In genomic region chr10:19599331-19600092, GRCm38 (mm10) we compare ENCODE assay signal across 24 mouse cellular contexts. TPM values are rescaled to one million over a fixed set of nuclear protein-coding genes. Genes with fewer than 3 reads are reported as not detected.
DNase-seq lines count a peak whose midpoint lies in the region; ATAC-seq and TF ChIP-seq lines count a peak whose summit lies in the region.
"Had no signal": no experiment of that assay in that cellular context is flagged by ENCODE, and none has a peak within 500 bp of the region (broad histone marks: within the 10 kb centered on the region; RNA-seq: fewer than 3 reads in every experiment).

No protein-coding gene starts in this region.

- no peak for TF ChIP-seq CTCF in midbrain, postnatal 0 days (IDR thresholded peaks at IDR 0.05)

- H3K9ac ChIP-seq in forebrain, embryonic 13.5 days, result no peak overlapping the region
- H3K9ac ChIP-seq in forebrain, embryonic 11.5 days (ENCODE audit: low read length), result no peak overlapping the region
- H3K9ac ChIP-seq in intestine, embryonic 16.5 days (ENCODE audit: low read depth, low read length), result no peak overlapping the region
- H3K9ac ChIP-seq in intestine, embryonic 15.5 days, result no peak overlapping the region
- no peak overlapping the region for H3K9ac ChIP-seq in midbrain, embryonic 12.5 days (replicated peaks)
- H3K9ac ChIP-seq in midbrain, postnatal 0 days (replicated peaks; ENCODE audit: low read length, poor library complexity, severe bottlenecking), result no peak overlapping the region

- H3K4me1 ChIP-seq in forebrain, embryonic 13.5 days, result 0 out of 2 replicates have a peak, but pooled peaks cover 6% of the 10 kb centered on the region
- no peaks in the 10 kb centered on the region for H3K4me1 ChIP-seq in forebrain, embryonic 11.5 days (replicated peaks; ENCODE audit: control insufficient read depth, insufficient read depth, low read length)
- H3K4me1 ChIP-seq in intestine, embryonic 16.5 days (ENCODE audit: control insufficient read depth, insufficient read depth, low read length), result peaks cover 5% of the 10 kb centered on the region
- H3K4me1 ChIP-seq in intestine, embryonic 15.5 days (replicated peaks), result 0 out of 2 replicates have a peak, but pooled peaks cover 16% of the 10 kb centered on the region
- no peaks in the 10 kb centered on the region for H3K4me1 ChIP-seq in midbrain, embryonic 12.5 days
- H3K4me1 ChIP-seq in midbrain, postnatal 0 days (ENCODE audit: insufficient read depth, low read length), result no peaks in the 10 kb centered on the region

- no peak overlapping the region for H3K4me2 ChIP-seq in forebrain, embryonic 13.5 days
- H3K4me2 ChIP-seq in forebrain, embryonic 11.5 days (ENCODE audit: low read depth, low read length, severe bottlenecking), result no peak overlapping the region
- no peak overlapping the region for H3K4me2 ChIP-seq in intestine, embryonic 16.5 days (ENCODE audit: low read depth, low read length)
- H3K4me2 ChIP-seq in intestine, embryonic 15.5 days (replicated peaks), result no peak overlapping the region
- no peak overlapping the region for H3K4me2 ChIP-seq in midbrain, embryonic 12.5 days (replicated peaks)
- no peak overlapping the region for H3K4me2 ChIP-seq in midbrain, postnatal 0 days (ENCODE audit: low read depth, low read length, poor library complexity, severe bottlenecking)
- H3K4me2 ChIP-seq: liver, embryonic 11.5 days had no signal

- ATAC-seq in forebrain, embryonic 13.5 days, result peak; percentile 38; the same call in 1 of the 2 replicates
- no peak for ATAC-seq in forebrain, embryonic 11.5 days (replicated peaks; ENCODE audit: low FRiP score)
- ATAC-seq in intestine, embryonic 16.5 days, result no peak
- ATAC-seq in intestine, embryonic 15.5 days, result no peak
- 0 out of 2 replicates have a peak, but pooled peaks have one; percentile 19 for ATAC-seq in midbrain, embryonic 12.5 days (ENCODE audit: low FRiP score, low read depth)
- ATAC-seq in midbrain, postnatal 0 days (ENCODE audit: low FRiP score), result no peak
- ATAC-seq: CD4-positive, CD25-positive, alpha-beta regulatory T cell, adult 4 months; hindbrain, postnatal 0 days had no signal

- intact Hi-C loops in left cerebral cortex, postnatal 25 days (cut with DNase I), result loop anchor here (10.0 kb wide), 1 partner anchor 305 kb away; the partner anchor contains the start of gene Pex7

- H3K27me3 ChIP-seq in forebrain, embryonic 13.5 days, result no peaks in the 10 kb centered on the region
- no peaks in the 10 kb centered on the region for H3K27me3 ChIP-seq in forebrain, embryonic 11.5 days (ENCODE audit: control insufficient read depth, insufficient read depth, low read length)
- no peaks in the 10 kb centered on the region for H3K27me3 ChIP-seq in intestine, embryonic 16.5 days (replicated peaks; ENCODE audit: control insufficient read depth, insufficient read depth, low read length)
- H3K27me3 ChIP-seq in intestine, embryonic 15.5 days (replicated peaks), result no peaks in the 10 kb centered on the region
- no peaks in the 10 kb centered on the region for H3K27me3 ChIP-seq in midbrain, embryonic 12.5 days
- H3K27me3 ChIP-seq in midbrain, postnatal 0 days (ENCODE audit: insufficient read depth, low read length), result no peaks in the 10 kb centered on the region

- peaks cover 24% of the 10 kb centered on the region; the same call in 1 of the 2 replicates for H3K36me3 ChIP-seq in forebrain, embryonic 13.5 days (ENCODE audit: poor library complexity, severe bottlenecking)
- H3K36me3 ChIP-seq in forebrain, embryonic 11.5 days (ENCODE audit: control insufficient read depth, insufficient read depth, low read length), result no peaks in the 10 kb centered on the region; the same call in 1 of the 2 replicates
- H3K36me3 ChIP-seq in intestine, embryonic 16.5 days (ENCODE audit: control insufficient read depth, insufficient read depth, low read length), result peaks cover 37% of the 10 kb centered on the region
- H3K36me3 ChIP-seq in intestine, embryonic 15.5 days, result peaks cover 26% of the 10 kb centered on the region
- H3K36me3 ChIP-seq in midbrain, embryonic 12.5 days, result peaks cover 36% of the 10 kb centered on the region
- H3K36me3 ChIP-seq in midbrain, postnatal 0 days (ENCODE audit: insufficient read depth, low read length), result peaks cover 5% of the 10 kb centered on the region

- DNase-seq in forebrain, embryonic 11.5 days (ENCODE audit: low spot score), result no peak
- no peak for DNase-seq in midbrain, postnatal 0 days (ENCODE audit: low spot score)
- no peak for DNase-seq in left cerebral cortex, postnatal 25 days (ENCODE audit: low spot score in 2 of 2)
- DNase-seq in embryo, embryonic 11 days, result no peak
- DNase-seq: adrenal gland, adult 2 months; cerebellum, adult 11 months; cerebellum, postnatal 25 days; gastrocnemius, postnatal 36 days; layer of hippocampus, postnatal 36 days; lung, postnatal 14 days; right cerebral cortex, adult 18-20 months had no signal

- no peak overlapping the region for H3K4me3 ChIP-seq in forebrain, embryonic 13.5 days
- no peak overlapping the region for H3K4me3 ChIP-seq in forebrain, embryonic 11.5 days (ENCODE audit: low read depth, low read length)
- no peak overlapping the region for H3K4me3 ChIP-seq in intestine, embryonic 16.5 days (ENCODE audit: low read length)
- H3K4me3 ChIP-seq in intestine, embryonic 15.5 days (replicated peaks), result no peak overlapping the region
- H3K4me3 ChIP-seq in midbrain, embryonic 12.5 days, result no peak overlapping the region
- no peak overlapping the region for H3K4me3 ChIP-seq in midbrain, postnatal 0 days (ENCODE audit: low read depth, low read length)
- H3K4me3 ChIP-seq: limb, embryonic 10.5 days had no signal

- 55% methylated on average over 6 of the region's 6 CpGs for WGBS in forebrain, embryonic 13.5 days
- 64% methylated on average over 6 of the region's 6 CpGs for WGBS in forebrain, embryonic 11.5 days
- 68% methylated on average over 6 of the region's 6 CpGs for WGBS in intestine, embryonic 16.5 days
- 71% methylated on average over 6 of the region's 6 CpGs for WGBS in intestine, embryonic 15.5 days
- WGBS in midbrain, embryonic 12.5 days, result 65% methylated on average over 6 of the region's 6 CpGs
- WGBS in midbrain, postnatal 0 days, result 62% methylated on average over 6 of the region's 6 CpGs

- no peak overlapping the region for H3K27ac ChIP-seq in forebrain, embryonic 13.5 days
- H3K27ac ChIP-seq in forebrain, embryonic 11.5 days (ENCODE audit: low read depth, low read length), result no peak overlapping the region
- H3K27ac ChIP-seq in intestine, embryonic 16.5 days (ENCODE audit: low read length), result peak overlapping the region; percentile 54
- no peak overlapping the region for H3K27ac ChIP-seq in intestine, embryonic 15.5 days
- H3K27ac ChIP-seq in midbrain, embryonic 12.5 days (replicated peaks), result no peak overlapping the region
- H3K27ac ChIP-seq in midbrain, postnatal 0 days (ENCODE audit: low read depth, low read length), result no peak overlapping the region
- H3K27ac ChIP-seq: hindbrain, postnatal 0 days; limb, embryonic 10.5 days had no signal

- 0 out of 2 replicates have a peak, but pooled peaks cover 4% of the 10 kb centered on the region for H3K9me3 ChIP-seq in forebrain, embryonic 13.5 days (replicated peaks)
- no peaks in the 10 kb centered on the region for H3K9me3 ChIP-seq in forebrain, embryonic 11.5 days (ENCODE audit: control insufficient read depth, low read length)
- no peaks in the 10 kb centered on the region for H3K9me3 ChIP-seq in intestine, embryonic 16.5 days (ENCODE audit: control insufficient read depth, low read length)
- H3K9me3 ChIP-seq in intestine, embryonic 15.5 days, result no peaks in the 10 kb centered on the region
- H3K9me3 ChIP-seq in midbrain, embryonic 12.5 days, result peaks cover 7% of the 10 kb centered on the region; the same call in 1 of the 2 replicates
- H3K9me3 ChIP-seq in midbrain, postnatal 0 days (ENCODE audit: low read length), result no peaks in the 10 kb centered on the region
- H3K9me3 ChIP-seq: G1E; limb, embryonic 10.5 days had no signal

RNA-seq across cellular contexts. Expression of gene Ifngr1, which starts 7.8 kb away (rescaled TPM):
- 15.2 and 17.0 TPM in 2 replicates for polyA plus RNA-seq in forebrain, embryonic 13.5 days (2015; fragmentation: Nextera tagmentation; extraction: Ambion mirVana)
- polyA plus RNA-seq in forebrain, embryonic 11.5 days (2014; fragmentation: Nextera tagmentation; extraction: Ambion mirVana), result 23.7 and 26.2 TPM in 2 replicates
- 108 and 115 TPM in 2 replicates for polyA plus RNA-seq in intestine, embryonic 16.5 days (2015; fragmentation: Nextera tagmentation; extraction: Ambion mirVana)
- polyA plus RNA-seq in intestine, embryonic 15.5 days (2015; fragmentation: Nextera tagmentation; extraction: Ambion mirVana), result 92.1 and 95.8 TPM in 2 replicates
- polyA plus RNA-seq in midbrain, embryonic 12.5 days (2016; fragmentation: Nextera tagmentation; extraction: Ambion mirVana), result 24.3 and 28.6 TPM in 2 replicates
- 14.5 and 14.8 TPM in 2 replicates for total RNA-seq in midbrain, postnatal 0 days (2014; rRNA removed)
- 22.4 and 24.7 TPM in 2 replicates for polyA plus RNA-seq in midbrain, postnatal 0 days (2015; fragmentation: Nextera tagmentation; extraction: Ambion mirVana)
- total RNA-seq in left cerebral cortex, postnatal 25 days (2021), result 10 to 100 TPM; 19.9 to 20.9 TPM

RNA-seq across cellular contexts. Expression of gene Il22ra2, which starts 22.3 kb away (rescaled TPM):
- not detected in 2 replicates for polyA plus RNA-seq in forebrain, embryonic 13.5 days (2015; fragmentation: Nextera tagmentation; extraction: Ambion mirVana)
- not detected in 2 replicates for polyA plus RNA-seq in forebrain, embryonic 11.5 days (2014; fragmentation: Nextera tagmentation; extraction: Ambion mirVana)
- polyA plus RNA-seq in intestine, embryonic 16.5 days (2015; fragmentation: Nextera tagmentation; extraction: Ambion mirVana), result not detected in 2 replicates
- not detected in 2 replicates for polyA plus RNA-seq in intestine, embryonic 15.5 days (2015; fragmentation: Nextera tagmentation; extraction: Ambion mirVana)
- not detected in 2 replicates for polyA plus RNA-seq in midbrain, embryonic 12.5 days (2016; fragmentation: Nextera tagmentation; extraction: Ambion mirVana)
- 0.09 TPM in 1 of 2 replicates, not detected in the other for total RNA-seq in midbrain, postnatal 0 days (2014; rRNA removed)
- not detected in 2 replicates for polyA plus RNA-seq in midbrain, postnatal 0 days (2015; fragmentation: Nextera tagmentation; extraction: Ambion mirVana)
- not detected for total RNA-seq in left cerebral cortex, postnatal 25 days (2021)
- total RNA-seq: adrenal gland, adult 2 months; gastrocnemius, postnatal 36 days; hindbrain, postnatal 0 days; layer of hippocampus, postnatal 36 days had no signal
- polyA plus RNA-seq: adrenal gland, adult 2 months; CD4-positive, CD25-positive, alpha-beta regulatory T cell, adult 4 months; G1E; heart, embryonic 14.5 days; hindbrain, postnatal 0 days; kidney, embryonic 14.5 days; limb, embryonic 10.5 days; liver, embryonic 11.5 days; neural tube, embryonic 11.5 days; stomach, embryonic 14.5 days had no signal

Comparison
In these comparisons a context has a peak if more than half of its experiments do, and no peak if none do; other contexts are left out.
1. ATAC-seq: peak in forebrain, embryonic 13.5 days (single experiment) and midbrain, embryonic 12.5 days (single experiment); none in forebrain, embryonic 11.5 days (single experiment), intestine, embryonic 16.5 days (single experiment), intestine, embryonic 15.5 days (single experiment) and midbrain, postnatal 0 days (single experiment).